Mouse (Mus musculus) liver, embryonic 12.5 days (tissue): Measurements from ENCODE around the gene Src. TPM values are rescaled to one million over a fixed set of nuclear protein-coding genes. Genes with fewer than 3 reads are reported as not detected.

Source experiments
- ATAC-seq: fragments of 200-750 bp; cut with Nextera tagmentation; 2 replicates; pipeline ENCODE4 v1.8.0; 2017; ENCODE audit warnings: moderate number of reproducible peaks, mild to moderate bottlenecking, moderate library complexity
- H3K27ac ChIP-seq: fragments of 300-500 bp; sonication (generic); 2 replicates; pipeline ENCODE4 v1.5.1; 2016; ENCODE audit warnings: mild to moderate bottlenecking
- H3K27me3 ChIP-seq: fragments of 300-500 bp; sonication (generic); replicated peaks from 2 replicates; pipeline ENCODE4 v1.6.1; 2016; ENCODE audit warnings: mild to moderate bottlenecking, moderate library complexity
- H3K36me3 ChIP-seq: fragments of 300-500 bp; sonication (generic); 2 replicates; pipeline ENCODE4 v1.6.1; 2016; ENCODE audit warnings: mild to moderate bottlenecking, moderate library complexity
- H3K4me1 ChIP-seq: fragments of 300-500 bp; sonication (generic); 2 replicates; pipeline ENCODE4 v1.6.1; 2016
- H3K4me2 ChIP-seq: fragments of 300-500 bp; sonication (generic); 2 replicates; pipeline ENCODE4 v1.6.1; 2016; ENCODE audit warnings: mild to moderate bottlenecking, moderate library complexity
- H3K4me3 ChIP-seq: fragments of 300-500 bp; sonication (generic); 2 replicates; pipeline ENCODE4 v1.5.1; 2016; ENCODE audit warnings: mild to moderate bottlenecking, moderate library complexity
- H3K9ac ChIP-seq: fragments of 300-500 bp; sonication (generic); 2 replicates; pipeline ENCODE4 v1.6.1; 2016; ENCODE audit warnings: mild to moderate bottlenecking, moderate library complexity
- H3K9me3 ChIP-seq: fragments of 300-500 bp; sonication (generic); replicated peaks from 2 replicates; pipeline ENCODE4 v1.6.1; 2016; ENCODE audit warnings: mild to moderate bottlenecking, moderate library complexity
- WGBS: fragments of 180-500 bp; shearing (Covaris S2); methylation state at CpG from one replicate; pipeline ENCODE4 v1.1.7; 2016; ENCODE audit not compliant: insufficient replicate concordance; 5-methylcytosine and 5-hydroxymethylcytosine counted together
- polyA plus RNA-seq: library from polyadenylated mRNA; unstranded; fragments of >200 nt; fragmentation: Nextera tagmentation; extraction: Ambion mirVana; gene quantifications from 2 replicates; pipeline ENCODE4 v1.2.1, GENCODE M21; 2016

The Src gene
- polyA plus RNA-seq, 1 experiment from 2014 or later = 4.5 TPM

- no peaks in the 10 kb centered on the region for H3K9me3 ChIP-seq
- peak; percentile 19; the same call in 1 of the 2 replicates for ATAC-seq
- no peak overlapping the region for H3K27ac ChIP-seq
- H3K4me1 ChIP-seq = peaks cover 38% of the 10 kb centered on the region
- peaks cover 30% of the 10 kb centered on the region for H3K27me3 ChIP-seq
- H3K36me3 ChIP-seq = 0 out of 2 replicates have a peak, but pooled peaks cover 2% of the 10 kb centered on the region
- no peak overlapping the region for H3K4me2 ChIP-seq
- 29% methylated on average over 13 of the region's 13 CpGs for WGBS
- H3K4me3 ChIP-seq = no peak overlapping the region
- no peak overlapping the region for H3K9ac ChIP-seq
Measured at GRCm38 (mm10) chr2:157428351-157429139, 10.3 kb downstream of the Src start.

- ATAC-seq = no peak
- peaks cover 18% of the 10 kb centered on the region for H3K27me3 ChIP-seq
- H3K9me3 ChIP-seq = no peaks in the 10 kb centered on the region
- no peak overlapping the region for H3K4me3 ChIP-seq
- 0 out of 2 replicates have a peak, but pooled peaks cover 2% of the 10 kb centered on the region for H3K36me3 ChIP-seq
- H3K4me1 ChIP-seq = peaks cover 45% of the 10 kb centered on the region
- WGBS = 27% methylated on average over 7 of the region's 7 CpGs
- no peak overlapping the region for H3K4me2 ChIP-seq
- H3K9ac ChIP-seq = no peak overlapping the region
- no peak overlapping the region for H3K27ac ChIP-seq
Measured at GRCm38 (mm10) chr2:157429735-157430134, 11.5 kb downstream of the Src start.

- no peak overlapping the region for H3K27ac ChIP-seq
- peaks cover 39% of the 10 kb centered on the region for H3K4me1 ChIP-seq
- H3K9ac ChIP-seq = no peak overlapping the region
- ATAC-seq = no peak
- no peak overlapping the region for H3K4me3 ChIP-seq
- H3K36me3 ChIP-seq = 0 out of 2 replicates have a peak, but pooled peaks cover 2% of the 10 kb centered on the region
- no peaks in the 10 kb centered on the region for H3K9me3 ChIP-seq
- 57% methylated on average over 4 of the region's 4 CpGs for WGBS
- no peak overlapping the region for H3K4me2 ChIP-seq
- peaks cover 7% of the 10 kb centered on the region; the same call in 1 of the 2 replicates for H3K27me3 ChIP-seq
Measured at GRCm38 (mm10) chr2:157430667-157431429, 12.6 kb downstream of the Src start.

GRCm38 (mm10) chr2:157431912-157432311 is 13.7 kb downstream of the Src start:
- no peak for ATAC-seq
- WGBS = 65% methylated on average over 5 of the region's 5 CpGs
- Histone ChIP-seq H3K9me3 (no peaks in the 10 kb centered on the region), H3K27ac (no peak overlapping the region), H3K9ac (no peak overlapping the region), H3K27me3 (no peaks in the 10 kb centered on the region), H3K4me2 (no peak overlapping the region), H3K36me3 (0 out of 2 replicates have a peak, but pooled peaks cover 2% of the 10 kb centered on the region), H3K4me1 (peaks cover 36% of the 10 kb centered on the region), H3K4me3 (no peak overlapping the region)

- Histone ChIP-seq H3K9ac (no peak overlapping the region), H3K27ac (no peak overlapping the region), H3K9me3 (no peaks in the 10 kb centered on the region), H3K4me3 (no peak overlapping the region), H3K27me3 (no peaks in the 10 kb centered on the region), H3K4me2 (no peak overlapping the region), H3K36me3 (0 out of 2 replicates have a peak, but pooled peaks cover 2% of the 10 kb centered on the region), H3K4me1 (peaks cover 36% of the 10 kb centered on the region)
- WGBS = 66% methylated on average over 9 of the region's 9 CpGs
- ATAC-seq = no peak
Measured at GRCm38 (mm10) chr2:157432476-157432875, 14.2 kb downstream of the Src start.

GRCm38 (mm10) chr2:157434041-157434440 is 15.8 kb downstream of the Src start:
- H3K4me2 ChIP-seq = no peak overlapping the region
- WGBS = 50% methylated on average over 9 of the region's 9 CpGs

GRCm38 (mm10) chr2:157434497-157434896 is 16.3 kb downstream of the Src start:
- no peak overlapping the region for H3K4me3 ChIP-seq
- peaks cover 24% of the 10 kb centered on the region; the same call in 1 of the 2 replicates for H3K4me1 ChIP-seq
- H3K27me3 ChIP-seq = no peaks in the 10 kb centered on the region
- H3K9ac ChIP-seq = no peak overlapping the region
- H3K36me3 ChIP-seq = 0 out of 2 replicates have a peak, but pooled peaks cover 2% of the 10 kb centered on the region
- ATAC-seq = no peak
- H3K27ac ChIP-seq = no peak overlapping the region
- H3K4me2 ChIP-seq = no peak overlapping the region
- WGBS = 55% methylated on average over 6 of the region's 6 CpGs
- no peaks in the 10 kb centered on the region for H3K9me3 ChIP-seq

More at GRCm38 (mm10) chr2:157434041-157434440, 15.8 kb downstream of the Src start:
- Histone ChIP-seq H3K9me3 (no peaks in the 10 kb centered on the region), H3K4me1 (peaks cover 27% of the 10 kb centered on the region; the same call in 1 of the 2 replicates), H3K4me3 (no peak overlapping the region), H3K27me3 (no peaks in the 10 kb centered on the region), H3K9ac (no peak overlapping the region; the same call in 1 of the 2 replicates), H3K36me3 (0 out of 2 replicates have a peak, but pooled peaks cover 2% of the 10 kb centered on the region), H3K27ac (no peak overlapping the region)
- ATAC-seq = no peak

GRCm38 (mm10) chr2:157436496-157436895 is 18.3 kb downstream of the Src start:
- no peak overlapping the region for H3K27ac ChIP-seq
- H3K4me3 ChIP-seq = no peak overlapping the region
- H3K4me2 ChIP-seq = no peak overlapping the region
- no peaks in the 10 kb centered on the region for H3K27me3 ChIP-seq
- peaks cover 18% of the 10 kb centered on the region; the same call in 1 of the 2 replicates for H3K4me1 ChIP-seq
- H3K36me3 ChIP-seq = peaks cover 13% of the 10 kb centered on the region
- 77% methylated on average over 10 of the region's 11 CpGs for WGBS
- H3K9ac ChIP-seq = no peak overlapping the region
- ATAC-seq = no peak
- peaks cover 4% of the 10 kb centered on the region; the same call in 1 of the 2 replicates for H3K9me3 ChIP-seq

GRCm38 (mm10) chr2:157437123-157437522 is 18.9 kb downstream of the Src start:
- Histone ChIP-seq H3K27me3 (no peaks in the 10 kb centered on the region), H3K4me1 (peaks cover 14% of the 10 kb centered on the region; the same call in 1 of the 2 replicates), H3K9ac (no peak overlapping the region), H3K27ac (no peak overlapping the region), H3K36me3 (peaks cover 13% of the 10 kb centered on the region), H3K4me2 (no peak overlapping the region), H3K9me3 (peaks cover 4% of the 10 kb centered on the region; the same call in 1 of the 2 replicates), H3K4me3 (no peak overlapping the region)
- WGBS = 61% methylated on average over 3 of the region's 3 CpGs
- no peak for ATAC-seq

- Histone ChIP-seq H3K27ac (no peak overlapping the region), H3K27me3 (no peaks in the 10 kb centered on the region), H3K4me2 (no peak overlapping the region), H3K4me3 (no peak overlapping the region), H3K9ac (no peak overlapping the region), H3K9me3 (peaks cover 4% of the 10 kb centered on the region; the same call in 1 of the 2 replicates), H3K36me3 (peaks cover 13% of the 10 kb centered on the region), H3K4me1 (no peaks in the 10 kb centered on the region)
- ATAC-seq = no peak
- whole genome bisulfite sequencing = 68% methylated on average over 1 of the region's 1 CpGs
Measured at GRCm38 (mm10) chr2:157441363-157441762, 23.1 kb downstream of the Src start.

- 25% methylated on average over 15 of the region's 15 CpGs for WGBS
- Histone ChIP-seq H3K4me2 (no peak overlapping the region), H3K9me3 (no peaks in the 10 kb centered on the region), H3K4me3 (no peak overlapping the region), H3K4me1 (peaks cover 9% of the 10 kb centered on the region; the same call in 1 of the 2 replicates), H3K36me3 (no peaks in the 10 kb centered on the region), H3K27ac (no peak overlapping the region), H3K27me3 (no peaks in the 10 kb centered on the region), H3K9ac (no peak overlapping the region)
- ATAC-seq = no peak
Measured at GRCm38 (mm10) chr2:157447297-157448158, 29.3 kb downstream of the Src start.
